Mouse (Mus musculus): Measurements from ENCODE around the gene Smim24. TPM values are rescaled to one million over a fixed set of nuclear protein-coding genes. Genes with fewer than 3 reads are reported as not detected.

Smim24 gene
- polyA plus RNA-seq, 1 experiment = 1.9 TPM

DNA sequence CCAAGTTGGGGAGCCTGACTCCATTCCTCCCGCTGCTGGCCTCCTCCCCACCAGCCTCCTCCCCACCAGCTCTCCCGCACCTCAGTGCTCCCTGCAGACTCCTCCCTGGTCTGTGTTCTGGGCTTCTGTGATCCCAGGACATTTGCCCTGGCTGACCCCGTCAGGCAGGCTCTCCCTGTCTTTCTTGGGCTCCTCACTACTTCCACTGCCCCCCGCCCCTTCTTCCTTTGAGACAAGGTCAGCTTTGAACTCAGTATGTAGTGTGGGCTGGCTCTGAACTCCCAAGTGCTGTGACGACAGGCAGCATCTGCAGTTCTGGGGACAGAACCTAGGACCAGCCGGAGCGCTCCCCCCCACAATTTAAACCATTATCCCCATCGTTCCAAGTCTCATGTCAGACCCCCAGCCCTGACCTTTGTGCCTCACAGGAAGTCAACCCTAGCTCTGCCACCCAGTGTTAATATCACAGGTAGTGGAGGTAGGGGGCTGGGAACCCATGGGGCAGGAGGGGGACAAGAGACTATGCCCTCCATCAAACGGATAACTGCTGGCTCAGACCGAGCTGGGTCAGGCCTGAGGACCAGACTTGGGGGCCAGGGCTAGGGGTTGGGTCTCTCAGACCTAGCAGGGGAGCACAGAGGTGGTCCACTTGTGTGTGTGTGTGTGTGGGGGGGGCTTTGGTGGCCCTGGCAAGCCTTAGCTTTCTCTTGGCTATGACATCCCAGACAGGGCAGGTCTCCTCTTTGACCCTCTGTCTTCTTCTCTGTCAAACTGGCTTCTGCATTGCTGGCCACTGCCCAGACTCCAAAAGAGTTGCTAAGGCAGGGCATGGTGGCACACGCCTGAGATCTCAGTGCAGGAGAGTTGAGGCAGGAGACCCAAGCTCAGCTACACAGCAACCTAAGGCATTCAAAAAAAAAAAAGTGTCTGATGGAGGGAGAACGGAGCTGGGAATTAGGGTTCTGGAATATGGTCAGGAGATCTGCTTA, 24.7 kb downstream of the Smim24 start:
- Histone ChIP-seq H3K27ac (replicated peaks; ENCODE audit: low read depth, low read length) (peak overlapping the region; percentile 65), H3K4me1 (ENCODE audit: control insufficient read depth, insufficient read depth, insufficient read length, low read length) (peaks cover 71% of the 10 kb centered on the region), H3K4me3 (ENCODE audit: insufficient read depth, low read depth, low read length) (no peak overlapping the region)

DNA sequence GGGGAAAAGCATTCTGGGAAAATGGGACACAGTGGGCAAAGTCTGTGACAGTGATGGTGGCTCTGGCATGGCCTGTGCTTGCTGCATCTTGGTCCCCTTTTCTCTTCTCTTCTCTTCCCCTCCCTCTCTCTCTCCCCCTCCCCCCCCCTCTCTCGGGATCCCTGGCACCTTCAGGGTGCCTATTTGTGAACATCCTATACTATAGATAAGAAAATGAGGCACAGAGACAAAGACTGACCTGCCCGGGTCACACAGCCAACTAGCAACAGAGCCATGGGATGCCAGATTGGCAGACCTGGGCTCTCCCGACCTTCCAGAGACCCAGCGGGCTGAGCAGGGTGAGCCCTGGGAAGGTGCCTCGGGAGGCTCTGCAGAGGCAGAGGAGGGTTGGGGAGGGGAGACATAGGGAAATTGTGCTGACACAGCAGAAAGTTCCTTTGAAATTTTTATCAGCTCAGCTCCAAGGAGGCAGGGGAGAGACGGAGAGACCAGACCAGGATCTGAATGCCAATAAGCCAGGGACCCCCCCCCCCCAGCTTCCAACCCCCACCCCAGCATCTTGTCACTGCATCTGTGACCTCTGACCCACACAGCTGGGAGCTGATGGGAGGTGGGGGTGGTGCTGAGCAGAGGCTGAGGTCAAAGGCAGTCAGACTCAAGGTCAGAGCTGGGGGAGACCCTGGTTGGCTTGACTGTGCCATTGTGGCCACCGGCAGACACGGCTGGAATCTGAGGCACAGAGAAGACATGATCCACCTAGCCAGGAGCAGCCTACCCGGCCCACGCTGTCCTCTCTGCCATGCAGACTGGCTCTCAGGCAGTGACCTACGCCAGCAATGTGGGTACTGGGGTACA, 25.6 kb downstream of the Smim24 start:
- Histone ChIP-seq H3K4me3 (ENCODE audit: insufficient read depth, low read depth, low read length) (no peak overlapping the region), H3K27ac (replicated peaks; ENCODE audit: low read depth, low read length) (peak overlapping the region; percentile 67), H3K4me1 (ENCODE audit: control insufficient read depth, insufficient read depth, insufficient read length, low read length) (peaks cover 65% of the 10 kb centered on the region)

DNA sequence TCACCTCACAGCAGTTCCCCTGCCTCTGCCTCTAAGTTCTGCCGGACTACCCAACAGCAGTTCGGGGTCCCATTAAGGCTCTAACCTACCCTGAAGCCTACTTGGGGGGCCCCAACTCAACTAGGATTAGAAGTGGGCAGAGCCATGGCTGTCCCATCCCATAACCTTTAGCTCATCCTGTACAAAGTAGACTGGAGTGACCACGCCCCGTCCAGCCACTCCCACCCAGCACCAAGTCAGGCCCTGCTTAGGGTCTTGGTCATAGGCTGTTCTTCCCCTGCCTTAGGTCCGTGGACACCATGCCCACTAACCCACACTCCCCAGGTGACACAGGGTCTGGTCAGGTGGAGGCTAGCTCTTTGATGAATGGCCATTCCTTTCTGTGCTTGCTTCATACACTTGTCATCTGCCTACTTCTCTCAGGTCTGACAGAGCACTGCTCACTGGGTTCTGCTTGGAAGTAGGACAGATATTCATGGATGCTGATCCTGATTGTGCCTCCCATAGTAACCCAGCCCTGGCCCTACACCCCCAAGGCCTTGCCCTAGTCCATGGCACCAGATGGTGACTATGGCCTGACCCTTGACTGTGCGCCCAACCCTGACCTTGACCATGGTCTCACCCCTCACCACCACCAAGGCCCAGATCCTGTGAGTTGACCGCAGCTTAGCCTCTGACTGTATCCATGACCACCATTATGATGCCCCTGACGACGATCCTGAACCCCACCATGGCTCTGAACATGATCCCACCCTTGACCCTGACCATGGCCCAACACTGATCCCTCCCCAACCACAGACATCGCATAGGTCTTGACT, 26.5 kb downstream of the Smim24 start:
- Histone ChIP-seq H3K27ac (replicated peaks; ENCODE audit: low read depth, low read length) (peak overlapping the region; percentile 67), H3K4me3 (ENCODE audit: insufficient read depth, low read depth, low read length) (no peak overlapping the region), H3K4me1 (ENCODE audit: control insufficient read depth, insufficient read depth, insufficient read length, low read length) (peaks cover 61% of the 10 kb centered on the region)

DNA sequence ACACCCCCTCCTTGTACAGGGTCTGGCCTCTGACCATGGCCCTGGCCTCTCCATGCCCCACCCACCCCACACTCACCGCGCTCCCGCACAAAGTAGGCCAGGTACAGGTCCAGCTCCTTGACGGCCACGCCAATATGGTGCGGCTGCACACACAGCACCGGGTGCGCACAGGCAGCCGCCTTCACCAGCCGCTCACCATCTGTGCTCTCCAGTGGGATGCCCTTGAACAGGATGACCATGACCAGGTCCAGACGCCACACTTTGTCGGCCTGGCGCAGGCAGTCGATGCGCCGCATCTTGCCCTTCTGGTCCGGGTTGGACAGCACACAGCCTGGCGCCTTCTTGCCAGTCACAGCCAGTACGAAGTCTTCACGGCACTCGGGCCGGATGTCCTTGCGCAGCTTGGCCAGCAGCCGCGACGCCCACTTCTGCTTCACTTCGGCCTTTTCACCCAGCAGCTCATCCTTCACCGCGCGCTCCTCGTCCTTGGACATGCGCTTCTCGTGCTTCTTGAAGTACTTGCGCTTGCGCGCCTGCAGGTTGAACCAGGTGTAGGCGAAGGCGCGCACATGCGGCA, 27.4 kb downstream of the Smim24 start:
- Histone ChIP-seq H3K4me3 (ENCODE audit: insufficient read depth, low read depth, low read length) (no peak overlapping the region), H3K4me1 (ENCODE audit: control insufficient read depth, insufficient read depth, insufficient read length, low read length) (peaks cover 61% of the 10 kb centered on the region), H3K27ac (replicated peaks; ENCODE audit: low read depth, low read length) (no peak overlapping the region)

DNA sequence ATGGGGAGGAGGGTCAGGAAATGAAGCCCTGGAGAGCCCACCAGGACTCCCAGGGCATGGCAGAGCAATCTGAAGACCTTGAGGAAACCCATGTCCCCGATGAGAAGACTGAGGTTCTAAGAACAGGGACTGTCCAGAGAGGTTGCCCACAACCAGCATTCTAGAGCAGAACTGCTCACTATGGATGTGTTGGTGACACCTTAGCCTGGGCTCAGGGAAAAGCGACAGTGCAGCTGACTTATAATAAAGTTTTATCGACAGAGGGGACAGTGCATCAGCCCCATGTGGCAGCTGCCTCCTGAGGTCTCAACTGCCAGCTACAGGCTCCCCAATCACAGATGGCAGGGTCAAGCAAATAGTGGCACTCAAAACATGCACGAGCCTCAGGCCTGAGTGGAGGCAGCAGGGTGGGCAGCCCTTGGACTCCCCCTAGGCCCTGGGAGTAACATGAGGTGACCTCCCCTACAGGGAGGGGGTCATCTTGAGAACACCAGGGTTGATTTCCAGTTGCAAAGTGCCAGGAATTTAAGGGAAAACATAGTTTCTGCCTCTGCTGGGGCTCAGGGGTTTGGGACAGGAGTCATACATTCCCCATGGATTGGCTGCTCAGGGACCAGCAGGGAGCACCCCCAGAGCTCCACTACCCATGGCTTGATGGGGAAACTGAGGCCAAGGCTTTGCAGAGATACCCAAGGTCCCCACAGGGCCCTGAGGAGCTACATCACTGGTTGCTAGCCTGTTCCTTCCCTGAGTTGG, 28.4 kb downstream of the Smim24 start:
- Histone ChIP-seq H3K4me3 (ENCODE audit: insufficient read depth, low read depth, low read length) (no peak overlapping the region), H3K4me1 (ENCODE audit: control insufficient read depth, insufficient read depth, insufficient read length, low read length) (peaks cover 53% of the 10 kb centered on the region), H3K27ac (replicated peaks; ENCODE audit: low read depth, low read length) (no peak overlapping the region)

DNA sequence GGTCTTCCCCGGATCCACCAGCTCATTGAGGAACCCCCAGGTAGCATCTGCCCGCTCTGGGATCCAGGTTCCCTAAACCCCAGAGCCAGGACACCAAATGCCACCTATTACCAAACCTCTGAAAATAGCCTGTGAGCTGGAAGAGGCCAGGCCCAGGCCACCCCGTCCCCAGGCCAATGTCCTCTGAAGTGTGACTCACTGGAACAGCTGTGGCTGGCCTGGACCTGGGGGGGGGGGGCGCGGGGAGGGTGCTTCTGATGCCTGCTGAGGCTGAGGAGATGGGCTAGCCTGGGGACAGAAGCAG, 28.9 kb downstream of the Smim24 start:
- H3K4me3 ChIP-seq (ENCODE audit: insufficient read depth, low read depth, low read length) = no peak overlapping the region
- H3K4me1 ChIP-seq (ENCODE audit: control insufficient read depth, insufficient read depth, insufficient read length, low read length) = peaks cover 51% of the 10 kb centered on the region
- H3K27ac ChIP-seq (replicated peaks; ENCODE audit: low read depth, low read length) = no peak overlapping the region

DNA sequence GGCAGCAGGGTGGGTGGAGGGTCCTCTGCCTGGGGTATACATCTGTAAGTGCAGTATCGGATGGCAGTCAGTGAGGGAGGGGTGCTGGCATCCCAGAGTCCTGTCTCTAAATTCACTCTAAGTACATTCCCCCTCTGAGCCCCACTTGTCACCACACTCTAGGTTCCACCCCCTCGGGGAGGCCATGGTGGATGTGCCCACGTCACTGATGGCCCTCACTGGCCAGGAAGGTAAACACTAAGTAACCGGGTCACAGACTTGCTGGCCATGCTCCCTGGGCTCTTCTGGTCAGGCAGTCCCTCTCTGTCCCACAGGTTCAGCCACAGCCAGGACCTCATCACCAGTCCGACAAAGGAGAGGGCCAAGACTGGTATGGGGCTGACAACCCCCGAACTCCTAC, 29.3 kb downstream of the Smim24 start:
- Histone ChIP-seq H3K4me1 (ENCODE audit: control insufficient read depth, insufficient read depth, insufficient read length, low read length) (peaks cover 48% of the 10 kb centered on the region), H3K27ac (replicated peaks; ENCODE audit: low read depth, low read length) (no peak overlapping the region), H3K4me3 (ENCODE audit: insufficient read depth, low read depth, low read length) (no peak overlapping the region)

DNA sequence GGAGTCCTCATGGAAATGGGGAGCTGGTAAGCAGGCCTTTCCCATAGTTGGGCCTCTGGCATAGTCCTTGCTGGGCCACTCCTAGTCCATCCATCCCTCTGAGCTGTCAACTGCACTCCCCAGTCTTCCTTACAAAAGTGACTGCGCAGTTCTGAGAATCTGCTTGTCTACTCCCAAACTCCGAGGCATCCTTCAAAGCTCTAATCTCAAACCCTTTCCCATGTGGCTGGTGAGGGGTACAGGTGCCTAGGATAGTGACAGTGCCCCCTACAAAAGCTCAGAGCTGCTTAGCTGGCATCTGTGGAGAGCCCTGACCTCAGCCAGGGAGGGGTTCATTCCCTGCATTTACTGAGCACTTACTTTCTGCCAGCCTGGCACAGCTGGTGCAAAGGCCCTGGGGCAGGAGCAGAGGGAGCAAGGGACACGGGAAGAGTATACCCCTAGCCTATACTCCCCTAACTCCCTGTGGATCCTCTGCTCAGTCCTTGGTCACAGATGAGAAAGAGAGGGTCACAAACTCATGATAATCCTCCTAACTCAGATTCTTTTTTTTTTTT, 29.9 kb downstream of the Smim24 start:
- no peak overlapping the region for H3K4me3 ChIP-seq (ENCODE audit: insufficient read depth, low read depth, low read length)
- H3K4me1 ChIP-seq (ENCODE audit: control insufficient read depth, insufficient read depth, insufficient read length, low read length) = peaks cover 46% of the 10 kb centered on the region
- H3K27ac ChIP-seq (replicated peaks; ENCODE audit: low read depth, low read length) = no peak overlapping the region

DNA sequence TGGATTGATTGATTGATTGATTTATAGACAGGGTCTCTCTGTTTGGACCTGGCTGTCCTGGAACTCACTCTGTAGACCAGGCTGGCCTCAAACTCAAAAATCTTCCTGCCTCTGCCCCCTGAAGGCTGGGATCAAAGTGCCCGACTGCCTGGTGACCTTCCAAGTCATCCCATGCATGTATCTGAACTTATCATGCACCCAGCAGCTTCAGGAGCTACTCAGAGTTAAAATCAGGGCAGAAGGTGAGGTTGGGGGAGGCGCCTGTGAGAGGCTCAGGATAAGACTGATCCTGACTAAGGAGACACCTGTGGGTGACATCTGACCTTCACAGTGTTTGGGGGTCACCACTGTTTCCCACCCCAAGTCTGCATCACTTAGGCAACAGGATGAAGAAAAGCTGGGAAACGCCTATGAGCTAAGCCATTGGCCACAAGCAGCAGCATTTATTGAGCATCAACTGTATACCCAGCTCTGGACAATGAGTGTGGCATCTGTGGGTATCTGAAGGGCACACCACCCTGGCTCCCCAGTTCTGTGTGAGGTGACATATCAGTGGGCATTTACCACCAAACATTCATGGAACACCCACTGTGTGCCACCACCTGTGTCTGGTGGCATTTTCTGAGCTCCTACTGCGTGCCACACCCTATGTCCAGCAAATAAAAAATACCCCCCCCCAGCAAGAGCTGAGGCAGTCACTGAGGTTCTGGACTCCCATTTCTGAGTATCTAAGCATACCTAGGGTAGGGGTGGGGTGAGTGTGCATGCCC, 30.8 kb downstream of the Smim24 start:
- Histone ChIP-seq H3K4me1 (ENCODE audit: control insufficient read depth, insufficient read depth, insufficient read length, low read length) (peaks cover 40% of the 10 kb centered on the region), H3K4me3 (ENCODE audit: insufficient read depth, low read depth, low read length) (no peak overlapping the region), H3K27ac (replicated peaks; ENCODE audit: low read depth, low read length) (peak overlapping the region; percentile 8; the same call in 1 of the 2 replicates)

DNA sequence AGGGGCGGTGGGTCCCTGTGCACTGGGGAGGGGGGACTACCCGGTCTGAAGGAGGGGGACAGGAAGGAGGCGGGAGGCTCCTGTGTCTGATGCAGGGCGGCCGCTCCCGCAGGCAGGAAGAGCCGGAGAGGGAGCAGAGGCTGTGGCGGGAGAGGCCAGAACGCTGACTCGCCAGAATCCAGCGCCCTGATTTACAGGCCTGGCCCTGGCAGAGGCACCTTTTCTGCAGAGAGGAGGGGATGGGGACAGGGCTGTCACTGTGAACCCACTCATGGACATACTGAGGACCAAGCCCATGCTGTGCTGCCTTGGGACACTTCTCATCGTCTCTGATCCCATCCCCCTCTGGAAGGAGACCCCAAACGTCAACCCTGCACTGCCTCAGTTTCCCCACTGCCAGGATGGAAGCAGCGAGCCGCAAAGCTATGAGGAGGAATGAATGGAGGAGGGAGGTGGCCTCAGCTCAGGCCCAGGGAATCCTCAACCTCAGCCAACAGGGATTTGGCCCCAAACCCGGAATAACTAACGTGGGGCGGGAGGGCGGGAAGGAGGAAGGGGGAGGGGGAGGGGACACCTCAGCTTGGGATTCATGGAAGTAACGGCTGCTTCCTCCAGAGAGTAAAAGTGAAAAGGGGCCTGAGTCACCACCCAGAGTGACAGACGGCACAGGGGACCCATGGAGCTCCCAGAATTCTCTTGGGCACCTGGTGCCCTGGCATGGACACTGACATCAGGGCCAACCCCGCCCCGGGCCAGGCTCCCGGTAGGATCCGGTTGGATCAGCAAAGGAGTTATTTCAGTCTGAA, 31.6 kb downstream of the Smim24 start:
- Histone ChIP-seq H3K4me3 (ENCODE audit: insufficient read depth, low read depth, low read length) (peak overlapping the region; percentile 87), H3K4me1 (ENCODE audit: control insufficient read depth, insufficient read depth, insufficient read length, low read length) (peaks cover 35% of the 10 kb centered on the region), H3K27ac (replicated peaks; ENCODE audit: low read depth, low read length) (peak overlapping the region; percentile 60)

DNA sequence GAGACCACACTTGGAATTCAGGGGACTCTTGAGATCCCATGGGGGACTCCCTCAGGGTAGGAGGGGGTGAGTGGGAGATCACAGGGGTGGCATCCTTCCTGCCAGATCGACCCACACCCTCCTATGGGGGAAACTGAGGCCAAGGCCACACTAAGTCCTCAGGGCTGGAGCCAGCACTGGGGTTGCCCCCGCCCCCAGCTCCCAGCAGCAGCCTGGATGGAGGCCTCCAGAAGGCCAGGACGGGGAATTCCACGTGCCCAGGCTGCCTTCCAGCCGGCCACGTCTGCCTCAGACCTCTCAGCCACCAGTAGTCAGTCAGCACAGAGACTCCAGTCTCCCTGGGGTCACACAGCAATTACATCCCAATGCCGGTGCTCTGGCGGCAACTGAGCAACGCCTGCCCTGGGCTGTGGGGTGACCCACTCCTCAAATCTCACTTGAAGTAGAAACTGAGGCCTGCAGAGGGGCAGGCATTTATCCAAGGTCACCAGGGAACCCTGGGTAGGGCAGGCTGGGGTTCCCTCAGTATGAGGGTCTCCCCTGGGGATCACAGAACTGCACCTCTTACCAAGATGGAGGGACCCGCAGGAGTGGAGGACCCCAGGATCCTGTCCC, 32.5 kb downstream of the Smim24 start:
- Histone ChIP-seq H3K4me1 (ENCODE audit: control insufficient read depth, insufficient read depth, insufficient read length, low read length) (peaks cover 26% of the 10 kb centered on the region), H3K4me3 (ENCODE audit: insufficient read depth, low read depth, low read length) (peak overlapping the region; percentile 87), H3K27ac (replicated peaks; ENCODE audit: low read depth, low read length) (peak overlapping the region; percentile 60)

DNA sequence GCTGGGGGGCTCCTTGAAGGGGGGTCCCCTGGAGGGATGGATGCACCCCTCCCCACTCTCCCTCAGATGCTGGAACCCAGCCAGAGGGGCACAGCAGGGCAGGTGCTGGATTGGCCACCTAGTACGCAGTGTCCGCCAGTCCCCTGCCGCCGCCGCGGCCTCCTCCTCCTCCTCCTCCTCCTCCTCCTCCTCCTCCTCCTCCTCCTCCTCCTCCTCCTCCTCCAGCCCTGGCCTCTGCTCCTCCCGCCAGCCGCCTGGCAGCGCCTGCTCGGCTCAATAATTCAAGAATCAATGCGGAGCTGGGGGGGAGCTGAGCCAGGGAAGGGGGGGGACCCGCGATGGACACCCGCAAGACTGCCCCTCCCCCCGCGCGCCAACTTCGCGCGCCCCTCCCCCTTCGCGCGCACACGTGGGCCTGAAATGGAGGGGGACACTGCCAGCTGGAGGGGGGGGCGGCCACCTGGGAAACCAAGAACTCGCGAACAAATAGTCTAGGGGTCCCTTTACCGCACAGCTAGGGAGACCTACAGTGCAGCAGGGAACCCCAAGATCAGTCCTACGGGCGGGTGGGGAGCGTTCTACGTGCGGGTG, 33.3 kb downstream of the Smim24 start:
- peaks cover 25% of the 10 kb centered on the region for H3K4me1 ChIP-seq (ENCODE audit: control insufficient read depth, insufficient read depth, insufficient read length, low read length)
- peak overlapping the region; percentile 87 for H3K4me3 ChIP-seq (ENCODE audit: insufficient read depth, low read depth, low read length)
- H3K27ac ChIP-seq (replicated peaks; ENCODE audit: low read depth, low read length) = peak overlapping the region; percentile 47; the same call in 1 of the 2 replicates

All from brown adipose tissue, adult 24 weeks (tissue).